Mouse (Mus musculus) ovary, postnatal 10 days (tissue): ENCODE measurements around the gene Cttnbp2nl.

ENCODE experiments used
- DNase-seq: peaks from one replicate; pipeline ENCODE4 v3.0.0; 2022; ENCODE audit warnings: low spot score

The Cttnbp2nl gene

DNA sequence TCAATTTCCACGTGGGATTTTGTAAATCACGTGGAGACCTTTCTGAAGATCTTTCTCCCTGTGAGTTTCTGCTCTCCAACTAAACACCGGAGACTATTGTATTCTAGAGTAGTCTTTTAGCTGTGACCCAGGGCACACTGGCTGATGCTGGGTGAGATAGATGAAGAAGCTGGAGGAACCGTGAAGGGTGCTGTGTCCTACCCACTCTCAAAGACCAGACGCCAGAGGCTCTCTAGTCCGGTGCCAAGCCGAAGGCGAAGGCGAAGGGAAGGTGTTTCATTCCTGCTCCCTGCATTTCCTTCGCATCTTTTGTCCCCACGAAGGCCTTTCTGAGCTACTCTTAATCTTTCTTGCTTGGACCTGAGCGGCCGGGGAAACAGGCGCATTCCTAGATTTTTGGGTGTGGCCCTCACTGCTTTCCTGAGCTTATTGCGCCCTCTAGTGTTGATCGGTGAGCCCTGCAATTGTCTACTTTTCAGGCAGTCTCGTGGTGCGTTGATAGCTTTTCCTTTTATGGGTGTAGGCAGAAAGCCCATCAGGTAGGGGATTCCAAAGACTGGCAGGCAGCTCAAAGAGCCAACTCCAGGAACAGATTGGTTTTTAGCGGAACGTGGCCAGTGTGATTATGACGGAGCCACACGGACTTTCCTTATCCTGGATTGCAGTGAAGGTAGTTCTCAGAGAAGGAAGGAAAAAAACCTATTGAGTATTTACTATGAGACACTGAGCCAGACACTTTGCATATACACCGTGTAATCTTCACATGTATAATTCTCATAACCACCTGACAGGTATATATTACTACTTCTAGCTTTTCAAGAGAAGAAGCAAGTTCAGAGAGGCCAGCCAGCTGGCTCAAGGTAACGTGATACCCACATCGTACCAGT, 5.9 kb upstream of the Cttnbp2nl start:
- DNase-seq = peak; percentile 68

DNA sequence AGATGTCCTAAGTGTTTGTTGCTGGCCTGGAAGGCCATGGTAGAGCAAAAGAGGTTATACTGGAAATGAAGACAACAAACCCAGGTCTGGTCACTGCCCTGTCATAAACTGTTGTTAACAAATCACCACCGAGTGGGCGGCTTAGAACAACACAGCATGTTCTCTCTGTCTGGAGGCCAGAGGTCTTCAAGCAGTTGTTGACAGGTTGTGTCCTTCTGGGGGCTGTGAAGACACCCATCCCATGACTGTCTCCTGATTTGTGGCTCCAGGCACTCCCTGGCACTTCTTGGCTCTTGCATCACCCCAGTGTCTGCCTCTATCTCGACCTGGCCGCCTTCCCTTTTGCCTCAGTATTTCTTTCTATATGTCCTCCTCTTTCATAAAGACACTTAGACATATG, 2.7 kb upstream of the Cttnbp2nl start:
- no peak for DNase-seq

DNA sequence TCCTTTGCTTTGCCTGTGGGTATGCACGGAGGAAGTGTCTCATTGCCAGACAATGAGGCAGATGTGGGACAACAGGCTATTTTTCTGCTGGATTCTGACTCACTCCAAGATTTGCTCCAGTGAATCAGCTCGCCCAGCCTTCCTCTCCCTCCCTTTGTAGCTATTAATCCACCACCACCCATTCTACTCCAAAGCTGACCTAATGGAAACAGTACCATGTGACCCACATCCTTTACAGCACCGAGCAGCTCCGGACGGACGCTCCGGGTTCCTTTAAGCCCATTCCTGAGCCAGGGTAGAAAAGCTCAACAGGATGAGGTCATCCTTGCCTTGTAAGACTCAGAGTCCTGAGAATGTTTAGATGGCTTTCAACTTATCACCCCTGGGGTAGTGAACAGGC, 2.0 kb upstream of the Cttnbp2nl start:
- DNase-seq = no peak

DNA sequence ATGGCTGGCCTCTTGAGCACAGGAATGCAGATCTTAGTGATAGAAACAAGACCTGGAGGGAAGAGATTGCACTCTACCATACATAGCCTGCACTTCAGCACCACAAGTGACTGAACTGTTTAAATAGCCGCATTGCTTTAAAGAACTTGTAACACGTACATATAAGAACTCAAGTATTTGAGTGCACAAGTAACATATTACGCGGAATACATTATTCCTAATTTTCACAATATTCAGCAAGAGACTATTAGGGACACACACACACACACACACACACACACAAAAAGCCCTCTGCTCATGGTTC, 704 bp upstream of the Cttnbp2nl start:
- DNase-seq = no peak

DNA sequence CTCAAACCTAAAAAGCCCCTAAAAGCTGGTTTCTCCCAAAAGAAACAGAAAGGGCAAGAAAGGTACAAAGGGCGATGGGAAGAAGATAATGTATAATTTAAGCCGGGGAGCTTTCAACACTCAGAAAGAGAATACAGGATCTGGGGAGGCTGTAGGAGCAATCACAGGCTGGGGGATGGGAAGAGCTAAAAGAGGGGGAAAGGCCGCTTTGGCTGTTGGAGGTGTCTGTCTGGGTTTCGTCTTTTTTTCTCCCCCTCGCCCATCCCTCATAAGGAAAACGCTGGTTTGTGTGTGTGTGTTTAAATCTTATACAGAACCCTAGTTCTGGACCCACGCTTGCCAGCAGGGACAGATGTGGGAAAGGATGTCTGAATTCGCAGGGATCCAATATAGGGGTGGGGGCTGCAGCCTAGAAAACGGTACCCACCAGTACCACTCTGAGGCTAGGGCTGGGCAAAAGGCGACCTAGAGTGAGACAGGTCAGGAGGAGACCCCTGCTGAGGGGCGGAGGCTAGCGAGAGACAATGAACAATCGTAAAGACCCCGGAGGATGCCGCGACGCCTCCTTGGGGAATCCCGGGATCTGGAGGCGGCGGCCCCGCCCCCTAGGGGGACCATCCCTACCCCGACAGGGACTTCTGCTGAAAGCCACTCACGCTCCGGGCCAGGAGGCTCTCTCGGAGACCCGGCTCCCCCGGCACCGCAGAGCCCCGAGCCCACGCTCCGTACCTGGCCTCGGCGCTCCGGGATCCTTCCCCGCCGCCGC, 592 bp downstream of the Cttnbp2nl start:
- no peak for DNase-seq

- DNase-seq = no peak
Observed at GRCm38 (mm10) chr3:105051103-105051502, 1.8 kb downstream of the Cttnbp2nl start.

DNA sequence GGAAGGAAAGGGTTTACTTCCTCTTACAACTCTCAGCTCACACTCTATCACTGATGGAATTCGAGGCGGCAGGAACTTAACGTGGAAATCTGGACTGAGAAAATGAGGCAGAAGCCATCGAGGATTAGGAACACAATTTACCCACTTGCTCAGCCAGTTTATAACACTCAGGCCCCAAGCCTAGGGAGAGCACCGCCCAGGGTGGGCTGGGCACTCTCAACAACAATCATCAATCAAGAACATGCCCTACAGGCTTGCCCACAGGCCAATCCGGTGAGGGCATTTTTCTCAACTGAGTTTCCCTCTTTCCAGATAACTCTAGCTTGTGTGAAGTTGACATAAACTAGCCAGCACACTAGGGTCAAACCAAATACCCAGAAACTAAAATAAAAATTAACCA, 3.1 kb downstream of the Cttnbp2nl start:
- DNase-seq = no peak

DNA sequence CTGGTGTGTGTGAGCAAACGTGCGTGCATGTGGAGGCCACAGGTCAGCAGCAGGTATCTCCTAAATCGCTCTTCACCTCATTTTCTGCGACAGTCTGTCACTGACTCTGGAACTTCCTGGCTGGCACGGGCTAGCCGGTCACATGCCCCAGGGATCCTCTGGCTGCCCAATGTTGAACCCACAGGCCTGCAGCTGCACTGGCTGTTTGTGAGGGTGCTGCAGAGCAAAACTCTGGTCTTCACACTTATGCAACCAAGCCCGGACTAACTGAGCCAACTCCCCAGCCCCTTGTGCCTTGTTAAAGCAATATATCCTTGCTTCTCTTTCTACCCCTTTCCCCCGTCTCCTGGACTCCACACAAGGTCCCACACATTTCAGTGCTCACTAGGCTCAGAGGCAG, 5.3 kb downstream of the Cttnbp2nl start:
- DNase-seq = no peak

- DNase-seq = no peak
Observed at GRCm38 (mm10) chr3:105046870-105047269, 6.1 kb downstream of the Cttnbp2nl start.

- DNase-seq = no peak
Observed at GRCm38 (mm10) chr3:105043746-105044145, 9.2 kb downstream of the Cttnbp2nl start.

GRCm38 (mm10) chr3:105040983-105041625, 11.8 kb downstream of the Cttnbp2nl start:
- DNase-seq = no peak

DNA sequence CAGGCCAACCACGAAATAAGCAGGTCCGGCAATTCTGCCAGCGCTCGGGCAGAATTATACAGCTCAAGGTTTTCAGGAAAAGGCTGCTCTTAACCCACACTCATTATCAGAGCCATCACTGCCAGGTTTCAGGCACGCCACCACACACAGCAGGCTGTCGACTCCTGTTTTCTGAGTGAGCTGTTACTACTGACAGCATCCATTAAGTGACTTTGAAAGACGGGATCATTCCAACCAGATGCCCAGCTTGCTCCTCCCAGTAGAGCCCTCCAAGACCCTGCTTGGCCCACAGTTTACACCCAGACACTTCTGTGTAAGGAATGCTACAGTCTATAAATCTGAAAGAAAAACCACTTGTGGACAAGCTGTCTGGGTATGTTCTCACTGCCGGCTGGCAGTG, 12.9 kb downstream of the Cttnbp2nl start:
- DNase-seq = no peak

GRCm38 (mm10) chr3:105037240-105037770, 15.6 kb downstream of the Cttnbp2nl start:
- DNase-seq = no peak

DNA sequence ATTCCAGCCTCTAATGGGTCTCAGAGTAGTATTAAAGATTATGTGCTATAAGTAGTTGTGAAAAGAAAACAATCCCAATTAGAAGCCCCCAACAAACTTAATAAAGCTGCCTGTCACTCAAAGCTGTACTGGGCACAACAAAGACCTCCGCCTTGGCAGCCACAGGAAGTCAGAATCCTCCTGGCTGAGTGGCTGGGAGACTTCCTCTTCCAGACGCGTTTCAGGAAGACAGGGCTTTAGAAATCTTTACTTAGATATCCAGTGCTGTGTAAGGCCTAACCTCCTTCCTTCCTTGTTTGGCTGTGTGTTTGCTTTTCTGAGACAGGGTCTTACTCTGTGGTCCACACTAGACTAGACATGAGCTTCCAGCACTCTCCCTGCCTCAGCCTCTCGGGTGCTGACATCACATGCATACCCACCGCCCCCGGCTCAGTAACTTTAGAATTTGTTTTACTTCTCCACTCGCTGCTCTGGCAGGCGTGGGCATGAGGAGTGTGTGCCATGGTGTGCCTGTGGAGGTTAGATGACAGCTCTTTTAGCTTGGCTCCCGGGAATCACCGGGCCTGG, 16.6 kb downstream of the Cttnbp2nl start:
- DNase-seq = no peak

DNA sequence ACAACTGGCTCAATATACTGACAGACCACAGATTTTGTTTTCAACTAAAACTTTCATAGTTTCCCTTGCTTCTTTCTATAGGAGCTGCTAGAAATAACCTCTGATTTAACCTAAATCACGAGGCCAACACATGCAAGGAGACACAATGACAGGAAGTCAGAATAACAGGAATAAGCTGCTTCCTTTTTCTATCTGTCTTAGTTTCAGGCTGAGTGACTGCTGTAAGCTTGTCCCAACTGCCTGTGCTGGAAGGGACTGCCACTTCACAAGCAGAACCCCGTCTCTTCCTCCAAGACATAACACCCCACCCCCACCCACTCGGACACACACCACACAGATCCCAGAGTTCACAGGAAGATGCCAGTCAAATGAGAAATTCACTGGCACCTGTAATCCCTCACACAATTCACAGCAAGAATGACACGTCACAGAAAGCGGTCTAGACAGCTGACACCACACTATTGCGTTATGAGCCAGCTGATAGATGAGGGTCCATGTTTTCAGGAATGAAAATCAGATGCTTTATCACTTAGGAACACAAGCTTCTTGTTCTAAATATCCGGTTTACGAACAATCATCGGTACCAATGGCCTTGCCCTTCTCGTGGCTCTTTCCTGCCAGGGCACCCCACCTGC, 29.5 kb downstream of the Cttnbp2nl start:
- no peak for DNase-seq

- DNase-seq = no peak
Observed at GRCm38 (mm10) chr3:105019826-105020692, 32.9 kb downstream of the Cttnbp2nl start.

DNA sequence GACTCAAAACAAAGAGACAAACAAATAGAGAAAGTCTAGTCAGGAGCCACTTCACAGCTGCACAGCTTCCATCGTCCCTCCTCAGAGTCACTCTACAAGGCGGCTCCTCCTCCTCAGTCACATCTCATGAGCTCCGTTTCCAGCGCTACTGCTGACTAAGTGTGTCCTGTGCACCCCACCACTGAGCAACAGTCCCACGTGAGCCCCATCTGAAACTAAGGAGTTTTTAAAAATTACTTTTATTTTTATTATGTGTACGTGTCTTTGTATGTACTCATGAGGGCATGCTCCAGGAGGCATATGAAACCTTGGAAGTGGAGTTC, 34.2 kb downstream of the Cttnbp2nl start:
- DNase-seq = no peak

GRCm38 (mm10) chr3:105018085-105018782, 34.7 kb downstream of the Cttnbp2nl start:
- no peak for DNase-seq

DNA sequence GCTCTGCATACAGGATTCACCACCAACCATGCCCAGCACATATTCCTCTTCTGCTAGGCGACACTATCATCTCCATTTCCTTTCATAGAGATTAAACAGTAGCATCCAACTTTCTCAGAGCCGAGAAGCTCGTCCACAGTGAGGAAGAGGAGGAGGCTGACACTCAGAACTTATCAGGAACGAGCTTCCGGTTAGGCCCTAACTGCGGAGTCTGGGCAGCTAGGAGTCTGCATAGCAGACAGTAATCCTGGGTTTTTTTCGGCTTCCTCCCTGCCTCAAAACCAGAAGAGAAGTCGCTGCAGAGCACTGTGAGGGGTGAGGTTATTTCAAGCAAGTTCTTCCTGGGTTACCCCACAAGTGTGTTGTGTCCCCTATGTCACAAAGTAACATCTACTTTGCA, 35.6 kb downstream of the Cttnbp2nl start:
- no peak for DNase-seq

GRCm38 (mm10) chr3:105016204-105016603, 36.7 kb downstream of the Cttnbp2nl start:
- no peak for DNase-seq
